Mouse (Mus musculus) G1E (cell line): Measurements from ENCODE around the gene St3gal4. TPM values are rescaled to one million over a fixed set of nuclear protein-coding genes. Genes with fewer than 3 reads are reported as not detected.

ENCODE experiments used
- ATAC-seq: 2 replicates; pipeline ENCODE4 v1.8.0; 2016; ENCODE audit warnings: mild to moderate bottlenecking; ENCODE audit not compliant: insufficient number of reproducible peaks, poor library complexity, low FRiP score, severe bottlenecking; ENCODE audit errors: extremely low read depth
- DNase-seq: peaks from one replicate; pipeline ENCODE4 v3.0.0; 2012; ENCODE audit warnings: low spot score
- H3K27me3 ChIP-seq: 2 replicates; pipeline ENCODE4 v1.6.1; 2012; ENCODE audit warnings: mild to moderate bottlenecking, low read length, inconsistent platforms; ENCODE audit not compliant: insufficient read depth
- H3K36me3 ChIP-seq: replicated peaks from 2 replicates; pipeline ENCODE3; 2012; ENCODE audit warnings: mild to moderate bottlenecking, inconsistent platforms
- H3K4me1 ChIP-seq: 2 replicates; pipeline ENCODE4 v1.6.1; 2012; ENCODE audit warnings: low read depth, low read length, inconsistent platforms, mixed read lengths; ENCODE audit not compliant: insufficient read depth
- H3K4me3 ChIP-seq: 2 replicates; pipeline ENCODE4 v1.5.1; 2012; ENCODE audit warnings: low read depth, mild to moderate bottlenecking, inconsistent platforms, low read length, moderate library complexity, mixed read lengths
- H3K9me3 ChIP-seq: replicated peaks from 2 replicates; pipeline ENCODE4 v1.6.1; 2012; ENCODE audit warnings: inconsistent platforms
- CTCF ChIP-seq: IDR thresholded peaks from 2 replicates; pipeline ENCODE4 v1.5.1; 2012; ENCODE audit warnings: low read depth, low read length, inconsistent platforms, mixed read lengths
- GATA1 ChIP-seq: IDR thresholded peaks from 2 replicates; pipeline ENCODE4 v1.6.1; 2012; ENCODE audit warnings: borderline replicate concordance, low read length, inconsistent platforms, mixed read lengths
- GATA2 ChIP-seq: IDR thresholded peaks from 2 replicates; pipeline ENCODE4 v1.6.1; 2012; ENCODE audit warnings: low read depth, low read length, inconsistent platforms, borderline replicate concordance
- POLR2AphosphoS5 ChIP-seq: IDR thresholded peaks from 2 replicates; pipeline ENCODE4 v1.6.1; 2012; ENCODE audit warnings: low read depth, low read length, inconsistent platforms; ENCODE audit not compliant: insufficient replicate concordance
- TAL1 ChIP-seq: conservative IDR thresholded peaks from 2 replicates; pipeline ENCODE4 v1.6.1; 2012; ENCODE audit warnings: low read depth, low read length, inconsistent platforms, mixed read lengths
- polyA plus RNA-seq: library from polyadenylated mRNA; stranded (reverse); fragments of >175 nt; gene quantifications from 2 replicates; pipeline ENCODE4 v1.2.3, GENCODE M21; 2012
- total RNA-seq, 2 experiments: library from RNA; stranded (forward) in 1 of 2; stranded (reverse) in 1 of 2; fragments of 200-1000 nt in 1 of 2; fragments of >200 nt in 1 of 2; fragmentation: Nextera tagmentation in 1 of 2; gene quantifications; 2 replicates each; pipeline ENCODE4 v1.2.3; 2014 to 2017

The St3gal4 gene
- total and polyA plus RNA-seq, 3 experiments, result 19.6 to 26.1 (median 21.8) TPM

DNA sequence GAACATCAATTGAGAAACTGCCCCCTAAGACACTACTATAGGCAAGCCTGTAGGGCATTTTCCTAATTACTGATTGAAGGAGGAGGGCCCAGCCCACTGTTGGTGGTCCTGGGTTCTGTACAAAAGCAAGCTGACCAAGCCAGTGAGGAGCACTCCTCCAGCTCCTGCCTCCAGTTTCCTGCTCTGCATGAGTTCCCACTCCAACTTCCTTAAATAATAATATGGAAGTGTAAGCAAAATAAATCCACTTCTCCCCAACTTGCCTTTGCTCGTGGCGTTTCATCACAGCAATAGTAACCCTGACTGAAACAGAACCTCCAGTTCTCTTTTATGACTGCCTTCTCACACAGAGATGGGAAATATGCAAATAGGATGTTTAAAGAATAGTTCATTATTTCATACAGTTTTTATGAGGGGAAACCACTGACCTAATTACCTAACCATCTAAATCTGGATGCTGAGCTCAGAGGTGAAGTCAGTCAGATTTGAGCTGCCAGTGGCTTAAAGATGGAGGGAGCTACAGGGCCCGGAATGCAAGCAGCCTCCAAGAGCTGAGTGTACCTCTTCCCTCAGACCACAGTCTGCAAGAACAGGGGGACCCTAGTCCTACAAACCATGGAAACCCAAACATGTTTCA is 69.1 kb downstream of the St3gal4 start:
- H3K4me1 ChIP-seq, result no peaks in the 10 kb centered on the region
- no peaks in the 10 kb centered on the region for H3K9me3 ChIP-seq
- H3K27me3 ChIP-seq, result no peaks in the 10 kb centered on the region
- ATAC-seq, result no peak
- TF ChIP-seq GATA1 (no peak), POLR2AphosphoS5 (no peak), TAL1 (no peak), GATA2 (no peak), CTCF (no peak)
- DNase-seq, result no peak
- H3K4me3 ChIP-seq, result no peak overlapping the region
- H3K36me3 ChIP-seq, result peaks cover 100% of the 10 kb centered on the region

- TF ChIP-seq TAL1, result no peak
- TF ChIP-seq GATA2, result no peak
- no peak for TF ChIP-seq CTCF
- no peak for TF ChIP-seq POLR2AphosphoS5
- TF ChIP-seq GATA1, result no peak
- Histone ChIP-seq H3K27me3 (no peaks in the 10 kb centered on the region), H3K9me3 (no peaks in the 10 kb centered on the region), H3K4me3 (no peak overlapping the region), H3K4me1 (no peaks in the 10 kb centered on the region), H3K36me3 (peaks cover 100% of the 10 kb centered on the region)
- no peak for ATAC-seq
- DNase-seq, result no peak
These were observed 70.6 kb downstream of the St3gal4 start for GRCm38 (mm10) chr9:35048449-35048848.

- no peak for TF ChIP-seq GATA1
- TF ChIP-seq POLR2AphosphoS5, result no peak
- TF ChIP-seq CTCF, result no peak
- no peak for TF ChIP-seq TAL1
- TF ChIP-seq GATA2, result no peak
- Histone ChIP-seq H3K9me3 (no peaks in the 10 kb centered on the region), H3K4me1 (no peaks in the 10 kb centered on the region), H3K4me3 (no peak overlapping the region), H3K27me3 (no peaks in the 10 kb centered on the region), H3K36me3 (peaks cover 78% of the 10 kb centered on the region)
- ATAC-seq, result no peak
- DNase-seq, result no peak
These were observed 73.3 kb downstream of the St3gal4 start for GRCm38 (mm10) chr9:35045756-35046155.

GRCm38 (mm10) chr9:35045031-35045531 is 74.0 kb downstream of the St3gal4 start:
- DNase-seq (no peak), ATAC-seq (no peak)
- peaks cover 72% of the 10 kb centered on the region for H3K36me3 ChIP-seq

GRCm38 (mm10) chr9:35044458-35044857 is 74.6 kb downstream of the St3gal4 start:
- H3K4me3 ChIP-seq, result no peak overlapping the region
- no peaks in the 10 kb centered on the region for H3K27me3 ChIP-seq
- no peaks in the 10 kb centered on the region for H3K9me3 ChIP-seq
- ATAC-seq (no peak), DNase-seq (no peak)
- H3K36me3 ChIP-seq, result peaks cover 65% of the 10 kb centered on the region
- no peak for TF ChIP-seq CTCF
- no peak for TF ChIP-seq TAL1
- no peak for TF ChIP-seq POLR2AphosphoS5
- no peak for TF ChIP-seq GATA1
- no peak for TF ChIP-seq GATA2
- H3K4me1 ChIP-seq, result no peaks in the 10 kb centered on the region

More at GRCm38 (mm10) chr9:35045031-35045531, 74.0 kb downstream of the St3gal4 start:
- no peak overlapping the region for H3K4me3 ChIP-seq
- no peaks in the 10 kb centered on the region for H3K4me1 ChIP-seq
- H3K27me3 ChIP-seq, result no peaks in the 10 kb centered on the region
- no peaks in the 10 kb centered on the region for H3K9me3 ChIP-seq
- TF ChIP-seq GATA2 (no peak), TAL1 (no peak), GATA1 (no peak), POLR2AphosphoS5 (no peak), CTCF (no peak)

- H3K27me3 ChIP-seq, result peaks cover 2% of the 10 kb centered on the region; the same call in 1 of the 2 replicates
- DNase-seq, result no peak
- no peak overlapping the region for H3K4me3 ChIP-seq
- peaks cover 57% of the 10 kb centered on the region for H3K36me3 ChIP-seq
- H3K9me3 ChIP-seq, result no peaks in the 10 kb centered on the region
- H3K4me1 ChIP-seq, result no peaks in the 10 kb centered on the region
- no peak for TF ChIP-seq CTCF
- no peak for TF ChIP-seq POLR2AphosphoS5
- no peak for TF ChIP-seq GATA1
- TF ChIP-seq GATA2, result no peak
- no peak for TF ChIP-seq TAL1
- ATAC-seq, result no peak
These were observed 75.4 kb downstream of the St3gal4 start for GRCm38 (mm10) chr9:35043619-35044018.

GRCm38 (mm10) chr9:35041493-35041892 is 77.6 kb downstream of the St3gal4 start:
- H3K4me1 ChIP-seq, result no peaks in the 10 kb centered on the region
- no peak for ATAC-seq

More at GRCm38 (mm10) chr9:35041493-35041892, 77.6 kb downstream of the St3gal4 start:
- Histone ChIP-seq H3K9me3 (no peaks in the 10 kb centered on the region), H3K4me3 (no peak overlapping the region), H3K36me3 (peaks cover 36% of the 10 kb centered on the region), H3K27me3 (peaks cover 5% of the 10 kb centered on the region)
- TF ChIP-seq TAL1 (no peak), CTCF (no peak), POLR2AphosphoS5 (no peak), GATA2 (no peak), GATA1 (no peak)
- no peak for DNase-seq
